Mouse (Mus musculus) ES-E14 (cell line): Measurements from ENCODE around the gene Vash1.

ENCODE experiments used
- CHD2 ChIP-seq: IDR thresholded peaks from 2 replicates; pipeline ENCODE4 v1.6.1; 2014; ENCODE audit warnings: mild to moderate bottlenecking, low read depth, low read length, inconsistent platforms
- HCFC1 ChIP-seq: IDR thresholded peaks from 2 replicates; pipeline ENCODE4 v1.6.1; 2012; ENCODE audit warnings: low read length, inconsistent platforms, borderline replicate concordance; ENCODE audit not compliant: insufficient read depth
- MAFK ChIP-seq: IDR thresholded peaks from 2 replicates; pipeline ENCODE4 v1.6.1; 2014; ENCODE audit warnings: mild to moderate bottlenecking, low read depth, low read length, inconsistent platforms; ENCODE audit not compliant: insufficient read depth
- ZC3H11A ChIP-seq: IDR thresholded peaks from 2 replicates; pipeline ENCODE4 v1.6.1; 2012; ENCODE audit warnings: low read depth, mild to moderate bottlenecking, inconsistent platforms, low read length, borderline replicate concordance
- ZNF384 ChIP-seq: IDR thresholded peaks from 2 replicates; pipeline ENCODE4 v1.6.1; 2012; ENCODE audit warnings: low read depth, low read length, inconsistent platforms

GRCm38 (mm10) chr12:86683698-86684097 is 5.2 kb downstream of the Vash1 start:
- TF ChIP-seq CHD2 (no peak), ZC3H11A (no peak), ZNF384 (no peak), MAFK (no peak), HCFC1 (no peak)
